Mouse (Mus musculus): Measurements from ENCODE around the gene Icam2. TPM values are rescaled to one million over a fixed set of nuclear protein-coding genes. Genes with fewer than 3 reads are reported as not detected.

Gene Icam2
- polyA plus RNA-seq, 1 experiment from 2014 or later = 15.4 TPM

- Histone ChIP-seq H3K9me3 (ENCODE audit: control insufficient read depth) (no peaks in the 10 kb centered on the region), H3K4me2 (replicated peaks; ENCODE audit: low read depth) (no peak overlapping the region), H3K27ac (ENCODE audit: low read depth, low read length) (no peak overlapping the region), H3K4me1 (replicated peaks; ENCODE audit: control insufficient read depth, insufficient read depth, low read length) (no peaks in the 10 kb centered on the region), H3K9ac (ENCODE audit: low read depth, low read length) (no peak overlapping the region), H3K36me3 (ENCODE audit: control insufficient read depth, insufficient read depth) (no peaks in the 10 kb centered on the region), H3K4me3 (ENCODE audit: low read depth, low read length) (no peak overlapping the region), H3K27me3 (replicated peaks; ENCODE audit: control insufficient read depth, insufficient read depth, low read length) (no peaks in the 10 kb centered on the region)
- ATAC-seq = no peak
- WGBS = 43% methylated on average over 4 of the region's 4 CpGs
- TF ChIP-seq CTCF (IDR thresholded peaks at IDR 0.05; ENCODE audit: low read depth) = no peak
These were observed 55.4 kb downstream of the Icam2 start for GRCm38 (mm10) chr11:106332458-106332857.

DNA sequence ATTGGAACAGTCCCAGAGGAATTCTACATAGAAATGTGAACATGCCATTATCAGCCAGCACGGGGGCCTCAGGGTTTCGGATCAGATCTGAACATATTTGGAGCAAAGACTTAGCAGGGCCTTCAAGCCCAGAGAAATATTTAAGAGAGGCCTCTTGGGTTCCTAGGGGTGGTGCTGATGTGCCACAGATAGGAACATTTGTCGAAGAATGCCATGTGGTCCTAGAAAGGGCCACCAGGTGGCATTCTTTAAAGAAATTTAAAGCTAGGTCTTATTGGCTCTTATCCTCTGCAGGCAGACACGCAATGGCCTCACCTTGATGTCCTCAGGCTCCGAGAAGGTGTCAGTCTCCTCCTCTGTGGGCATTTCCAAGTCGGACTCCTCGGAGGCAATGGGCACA lies 58.2 kb downstream of the Icam2 start:
- no peak overlapping the region for H3K9ac ChIP-seq (ENCODE audit: low read depth, low read length)
- H3K9me3 ChIP-seq (ENCODE audit: control insufficient read depth) = no peaks in the 10 kb centered on the region
- no peak overlapping the region for H3K4me2 ChIP-seq (replicated peaks; ENCODE audit: low read depth)
- no peak overlapping the region for H3K27ac ChIP-seq (ENCODE audit: low read depth, low read length)
- H3K4me1 ChIP-seq (replicated peaks; ENCODE audit: control insufficient read depth, insufficient read depth, low read length) = no peaks in the 10 kb centered on the region
- ATAC-seq = no peak
- WGBS = 47% methylated on average over 7 of the region's 7 CpGs
- H3K36me3 ChIP-seq (ENCODE audit: control insufficient read depth, insufficient read depth) = no peaks in the 10 kb centered on the region
- H3K4me3 ChIP-seq (ENCODE audit: low read depth, low read length) = no peak overlapping the region
- TF ChIP-seq CTCF (IDR thresholded peaks at IDR 0.05; ENCODE audit: low read depth) = peak; percentile 71
- no peaks in the 10 kb centered on the region for H3K27me3 ChIP-seq (replicated peaks; ENCODE audit: control insufficient read depth, insufficient read depth, low read length)

GRCm38 (mm10) chr11:106329128-106329527 lies 58.7 kb downstream of the Icam2 start:
- H3K4me1 ChIP-seq (replicated peaks; ENCODE audit: control insufficient read depth, insufficient read depth, low read length) = no peaks in the 10 kb centered on the region

DNA sequence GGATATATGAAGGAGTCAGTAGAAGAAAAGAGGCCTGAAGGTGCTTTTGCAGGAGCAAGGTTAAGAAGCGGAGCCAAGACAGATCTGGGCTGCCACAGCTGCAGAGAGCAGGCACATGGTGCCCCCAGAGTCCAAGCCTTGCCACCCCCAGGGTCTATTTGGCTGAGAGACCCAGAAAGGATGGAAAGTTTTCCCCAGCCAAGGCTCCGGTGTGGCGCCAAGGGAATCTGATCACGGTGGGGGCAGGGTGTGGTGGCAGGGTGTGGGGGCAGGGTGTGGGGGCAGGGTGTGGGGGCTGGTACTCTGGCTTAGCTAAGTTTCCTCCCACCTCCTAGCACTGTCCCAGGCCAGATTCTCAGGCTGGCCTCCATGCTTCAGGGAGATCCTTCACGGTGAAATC lies 59.4 kb downstream of the Icam2 start:
- H3K9me3 ChIP-seq (ENCODE audit: control insufficient read depth) = no peaks in the 10 kb centered on the region
- H3K36me3 ChIP-seq (ENCODE audit: control insufficient read depth, insufficient read depth) = no peaks in the 10 kb centered on the region
- H3K4me1 ChIP-seq (replicated peaks; ENCODE audit: control insufficient read depth, insufficient read depth, low read length) = no peaks in the 10 kb centered on the region
- no peak overlapping the region for H3K4me3 ChIP-seq (ENCODE audit: low read depth, low read length)
- H3K27me3 ChIP-seq (replicated peaks; ENCODE audit: control insufficient read depth, insufficient read depth, low read length) = no peaks in the 10 kb centered on the region
- no peak overlapping the region for H3K9ac ChIP-seq (ENCODE audit: low read depth, low read length)
- no peak for TF ChIP-seq CTCF (IDR thresholded peaks at IDR 0.05; ENCODE audit: low read depth)
- 55% methylated on average over 5 of the region's 5 CpGs for WGBS
- no peak for ATAC-seq
- no peak overlapping the region for H3K27ac ChIP-seq (ENCODE audit: low read depth, low read length)
- H3K4me2 ChIP-seq (replicated peaks; ENCODE audit: low read depth) = no peak overlapping the region

More at GRCm38 (mm10) chr11:106329128-106329527, 58.7 kb downstream of the Icam2 start:
- H3K9me3 ChIP-seq (ENCODE audit: control insufficient read depth) = no peaks in the 10 kb centered on the region
- WGBS = 28% methylated on average over 6 of the region's 6 CpGs
- H3K4me2 ChIP-seq (replicated peaks; ENCODE audit: low read depth) = no peak overlapping the region
- H3K27me3 ChIP-seq (replicated peaks; ENCODE audit: control insufficient read depth, insufficient read depth, low read length) = no peaks in the 10 kb centered on the region
- ATAC-seq = peak; percentile 15; the same call in 1 of the 2 replicates
- H3K36me3 ChIP-seq (ENCODE audit: control insufficient read depth, insufficient read depth) = no peaks in the 10 kb centered on the region
- H3K27ac ChIP-seq (ENCODE audit: low read depth, low read length) = no peak overlapping the region
- no peak overlapping the region for H3K4me3 ChIP-seq (ENCODE audit: low read depth, low read length)
- H3K9ac ChIP-seq (ENCODE audit: low read depth, low read length) = no peak overlapping the region
- TF ChIP-seq CTCF (IDR thresholded peaks at IDR 0.05; ENCODE audit: low read depth) = no peak

Other genes starting within 250 kb of the Icam2 start
- not detected in 2 replicates for gene Gm10840, start 227.2 kb downstream of the Icam2 start, polyA plus RNA-seq (2015; fragmentation: Nextera tagmentation; extraction: Ambion mirVana)
- 32.6 and 34.6 TPM in 2 replicates for gene Limd2, start 227.2 kb downstream of the Icam2 start, polyA plus RNA-seq (2015; fragmentation: Nextera tagmentation; extraction: Ambion mirVana)
- gene Strada, start 185.9 kb downstream of the Icam2 start, polyA plus RNA-seq (2015; fragmentation: Nextera tagmentation; extraction: Ambion mirVana) = 5.7 and 6.4 TPM in 2 replicates
- gene Ccdc47, start 171.7 kb downstream of the Icam2 start, polyA plus RNA-seq (2015; fragmentation: Nextera tagmentation; extraction: Ambion mirVana) = 41.9 and 45.4 TPM in 2 replicates
- 28.1 and 30.0 TPM in 2 replicates for gene Ddx42, start 171.1 kb downstream of the Icam2 start, polyA plus RNA-seq (2015; fragmentation: Nextera tagmentation; extraction: Ambion mirVana)
- gene Ftsj3, start 132.0 kb downstream of the Icam2 start, polyA plus RNA-seq (2015; fragmentation: Nextera tagmentation; extraction: Ambion mirVana) = 16.6 and 18.3 TPM in 2 replicates
- gene Psmc5, start 131.9 kb downstream of the Icam2 start, polyA plus RNA-seq (2015; fragmentation: Nextera tagmentation; extraction: Ambion mirVana) = 160 and 168 TPM in 2 replicates
- gene Smarcd2, start 115.1 kb downstream of the Icam2 start, polyA plus RNA-seq (2015; fragmentation: Nextera tagmentation; extraction: Ambion mirVana) = 25.3 and 26.3 TPM in 2 replicates
- 0.09 TPM in 1 of 2 replicates, not detected in the other for gene Tcam1, start 111.4 kb downstream of the Icam2 start, polyA plus RNA-seq (2015; fragmentation: Nextera tagmentation; extraction: Ambion mirVana)
- not detected in 2 replicates for gene Gh, start 86.2 kb downstream of the Icam2 start, polyA plus RNA-seq (2015; fragmentation: Nextera tagmentation; extraction: Ambion mirVana)
- 1.3 and 1.5 TPM in 2 replicates for gene Cd79b, start 73.3 kb downstream of the Icam2 start, polyA plus RNA-seq (2015; fragmentation: Nextera tagmentation; extraction: Ambion mirVana)
- 0.01 TPM in 1 of 2 replicates, not detected in the other for gene Scn4a, start 34.8 kb downstream of the Icam2 start, polyA plus RNA-seq (2015; fragmentation: Nextera tagmentation; extraction: Ambion mirVana)
- 0.52 and 0.97 TPM in 2 replicates for gene Prr29, start 22.6 kb downstream of the Icam2 start, polyA plus RNA-seq (2015; fragmentation: Nextera tagmentation; extraction: Ambion mirVana)
- 1.6 and 2.9 TPM in 2 replicates for gene Ern1, start 99.8 kb upstream of the Icam2 start, polyA plus RNA-seq (2015; fragmentation: Nextera tagmentation; extraction: Ambion mirVana)
- gene Tex2, start 225.3 kb upstream of the Icam2 start, polyA plus RNA-seq (2015; fragmentation: Nextera tagmentation; extraction: Ambion mirVana) = 17.1 and 19.3 TPM in 2 replicates